Mouse (Mus musculus) liver, postnatal 0 days (tissue): ENCODE data around the gene Pld4. TPM values are rescaled to one million over a fixed set of nuclear protein-coding genes. Genes with fewer than 3 reads are reported as not detected.

Experiments
- ATAC-seq: fragments of 200-750 bp; cut with Nextera tagmentation; 2 replicates; pipeline ENCODE4 v1.8.0; 2017; ENCODE audit warnings: mild to moderate bottlenecking, moderate library complexity
- DNase-seq: peaks from one replicate; pipeline ENCODE4 v3.0.0-alpha.2; 2016
- H3K27ac ChIP-seq: fragments of 300-500 bp; sonication (generic); 2 replicates; pipeline ENCODE4 v1.5.1; 2014; ENCODE audit warnings: antibody characterized with exemption, moderate library complexity, mild to moderate bottlenecking, low read depth
- H3K27me3 ChIP-seq: fragments of 300-500 bp; sonication (generic); 2 replicates; pipeline ENCODE4 v1.6.1; 2014; ENCODE audit warnings: low read length, control low read depth, mixed read lengths; ENCODE audit not compliant: insufficient read depth
- H3K36me3 ChIP-seq: fragments of 300-500 bp; sonication (generic); replicated peaks from 2 replicates; pipeline ENCODE4 v1.6.1; 2014; ENCODE audit warnings: mild to moderate bottlenecking, control low read depth, low read length, moderate library complexity, mixed read lengths; ENCODE audit not compliant: insufficient read depth
- H3K4me1 ChIP-seq: fragments of 300-500 bp; sonication (generic); 2 replicates; pipeline ENCODE4 v1.6.1; 2014; ENCODE audit warnings: antibody characterized with exemption, mild to moderate bottlenecking, control low read depth; ENCODE audit not compliant: insufficient read depth
- H3K4me2 ChIP-seq: fragments of 300-500 bp; sonication (generic); 2 replicates; pipeline ENCODE4 v1.6.1; 2014; ENCODE audit warnings: low read depth, mild to moderate bottlenecking, low read length, moderate library complexity, mixed read lengths
- H3K4me3 ChIP-seq: fragments of 300-500 bp; sonication (generic); 2 replicates; pipeline ENCODE4 v1.5.1; 2014; ENCODE audit warnings: low read depth, low read length
- H3K9ac ChIP-seq: fragments of 300-500 bp; sonication (generic); replicated peaks from 2 replicates; pipeline ENCODE4 v1.6.1; 2014; ENCODE audit warnings: mild to moderate bottlenecking, moderate library complexity
- H3K9me3 ChIP-seq: fragments of 300-500 bp; sonication (generic); 2 replicates; pipeline ENCODE4 v1.6.1; 2016; ENCODE audit warnings: mild to moderate bottlenecking, control low read depth, low read length, mixed read lengths
- CTCF ChIP-seq: sonication (generic); IDR thresholded peaks from 2 replicates; pipeline ENCODE4 v1.5.1; 2016; ENCODE audit warnings: antibody characterized with exemption, low read depth
- EP300 ChIP-seq: IDR thresholded peaks from 2 replicates; pipeline ENCODE4 v1.6.1; 2016; ENCODE audit warnings: antibody characterized with exemption, low read depth, mild to moderate bottlenecking
- WGBS: fragments of 180-500 bp; shearing (Covaris S2); extraction: QIAGEN DNeasy Blood & Tissue Kit; methylation state at CpG from one replicate; pipeline ENCODE4 v1.1.7; 2014; ENCODE audit not compliant: insufficient replicate concordance; 5-methylcytosine and 5-hydroxymethylcytosine counted together
- polyA plus RNA-seq: library from polyadenylated mRNA; unstranded; fragments of >200 nt; fragmentation: Nextera tagmentation; extraction: Ambion mirVana; gene quantifications from 2 replicates; pipeline ENCODE4 v1.2.1, GENCODE M21; 2015

Gene Pld4
- polyA plus RNA-seq, 1 experiment from 2014 or later, result 22.4 TPM

- Histone ChIP-seq H3K36me3 (0 out of 2 replicates have a peak, but pooled peaks cover 3% of the 10 kb centered on the region), H3K4me1 (peaks cover 7% of the 10 kb centered on the region; the same call in 1 of the 2 replicates), H3K27me3 (0 out of 2 replicates have a peak, but pooled peaks cover 2% of the 10 kb centered on the region), H3K27ac (no peak overlapping the region), H3K4me2 (no peak overlapping the region), H3K9ac (no peak overlapping the region), H3K9me3 (no peaks in the 10 kb centered on the region), H3K4me3 (no peak overlapping the region)
- 71% methylated on average over 8 of the region's 8 CpGs for WGBS
- no peak for DNase-seq
- TF ChIP-seq EP300, result no peak
- no peak for TF ChIP-seq CTCF
- no peak for ATAC-seq
These were observed 32.7 kb upstream of the Pld4 start for GRCm38 (mm10) chr12:112727801-112728200.

GRCm38 (mm10) chr12:112730808-112731207 is 29.6 kb upstream of the Pld4 start:
- Histone ChIP-seq H3K36me3 (0 out of 2 replicates have a peak, but pooled peaks cover 5% of the 10 kb centered on the region), H3K4me3 (no peak overlapping the region), H3K9ac (no peak overlapping the region), H3K27me3 (no peaks in the 10 kb centered on the region), H3K4me2 (no peak overlapping the region), H3K9me3 (no peaks in the 10 kb centered on the region), H3K4me1 (no peaks in the 10 kb centered on the region), H3K27ac (no peak overlapping the region)
- no peak for DNase-seq
- TF ChIP-seq CTCF, result no peak
- no peak for TF ChIP-seq EP300
- WGBS, result 73% methylated on average over 14 of the region's 14 CpGs
- no peak for ATAC-seq

DNA sequence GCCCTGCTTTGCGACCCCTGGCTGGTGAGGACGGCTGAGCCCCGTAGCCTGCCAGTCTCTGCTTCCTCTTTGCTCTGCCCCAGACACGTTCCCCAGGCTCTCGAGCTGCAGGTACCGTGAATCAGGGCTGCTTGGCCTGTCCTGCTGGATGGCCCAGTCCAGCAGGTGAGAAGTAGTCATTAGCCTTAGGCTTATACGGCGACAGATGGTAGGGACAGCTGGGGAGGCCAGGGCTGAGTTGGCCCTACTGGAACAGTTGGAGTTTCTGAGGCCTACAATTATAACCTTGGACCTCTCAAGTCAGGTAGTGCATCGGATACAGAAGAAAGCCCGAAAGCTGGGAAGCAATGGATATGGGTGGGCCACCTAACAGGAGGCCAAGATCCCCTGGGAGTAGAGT is 27.9 kb upstream of the Pld4 start:
- ATAC-seq (no peak), DNase-seq (no peak)
- 75% methylated on average over 10 of the region's 10 CpGs for WGBS
- Histone ChIP-seq H3K4me1 (no peaks in the 10 kb centered on the region), H3K9me3 (no peaks in the 10 kb centered on the region), H3K4me2 (no peak overlapping the region), H3K36me3 (0 out of 2 replicates have a peak, but pooled peaks cover 5% of the 10 kb centered on the region), H3K27me3 (no peaks in the 10 kb centered on the region), H3K9ac (no peak overlapping the region), H3K27ac (no peak overlapping the region), H3K4me3 (no peak overlapping the region)
- TF ChIP-seq CTCF, result no peak
- TF ChIP-seq EP300, result no peak

- DNase-seq, result no peak
- no peak overlapping the region; the same call in 1 of the 2 replicates for H3K9ac ChIP-seq
- 0 out of 2 replicates have a peak, but pooled peaks cover 5% of the 10 kb centered on the region for H3K36me3 ChIP-seq
- H3K4me1 ChIP-seq, result no peaks in the 10 kb centered on the region
- H3K4me2 ChIP-seq, result no peak overlapping the region
- no peak for TF ChIP-seq CTCF
- no peak for TF ChIP-seq EP300
- peak; percentile 35; the same call in 1 of the 2 replicates for ATAC-seq
- H3K9me3 ChIP-seq, result no peaks in the 10 kb centered on the region
- H3K4me3 ChIP-seq, result no peak overlapping the region
- no peaks in the 10 kb centered on the region for H3K27me3 ChIP-seq
- WGBS, result 56% methylated on average over 2 of the region's 2 CpGs
- H3K27ac ChIP-seq, result no peak overlapping the region
These were observed 26.2 kb upstream of the Pld4 start for GRCm38 (mm10) chr12:112734108-112734820.

- no peak for ATAC-seq
- Histone ChIP-seq H3K9me3 (no peaks in the 10 kb centered on the region), H3K36me3 (0 out of 2 replicates have a peak, but pooled peaks cover 5% of the 10 kb centered on the region), H3K4me2 (no peak overlapping the region), H3K9ac (no peak overlapping the region), H3K27ac (no peak overlapping the region), H3K4me3 (no peak overlapping the region), H3K4me1 (no peaks in the 10 kb centered on the region), H3K27me3 (no peaks in the 10 kb centered on the region)
- no peak for DNase-seq
- 82% methylated on average over 19 of the region's 19 CpGs for WGBS
- TF ChIP-seq CTCF, result no peak
- TF ChIP-seq EP300, result no peak
These were observed 25.4 kb upstream of the Pld4 start for GRCm38 (mm10) chr12:112734881-112735655.
